Mouse (Mus musculus): ENCODE measurements at regions not wholly inside any gene's neighbourhood (a gene's known extent, or its start where the extent isn't known, plus 50 kb on each side); places are given as distances from the start of the nearest gene placed in this dataset.
"Not testable (repeated sequence)": the region's sequence is repeated elsewhere in the genome, so short reads cannot be mapped to it uniquely, and the experiment has no call there.

DNA sequence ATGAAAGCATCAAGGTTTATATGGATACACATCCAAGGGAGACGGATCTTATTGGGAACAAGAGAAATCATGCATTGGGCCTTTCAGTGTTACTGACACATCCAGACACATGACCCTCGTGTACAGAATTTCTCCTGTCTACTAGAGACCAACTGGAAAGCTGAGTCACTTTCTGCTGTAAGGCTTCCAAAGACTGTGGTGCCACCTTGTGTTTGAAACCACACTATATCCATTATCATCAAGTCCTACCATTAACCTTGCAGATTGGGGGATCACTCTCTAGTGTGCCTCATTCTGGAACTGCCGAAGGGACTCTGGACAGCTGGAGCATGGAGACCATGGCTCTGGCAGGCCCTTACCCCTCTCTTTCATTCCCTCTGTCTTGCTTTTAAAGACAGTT is 125.2 kb downstream of the Zxdb start:
- H3K36me3 ChIP-seq (ENCODE audit: control insufficient read depth, insufficient read depth, low read length); H3K4me2 ChIP-seq (replicated peaks; ENCODE audit: low read depth, low read length); H3K27ac ChIP-seq (ENCODE audit: low read depth, low read length); H3K4me3 ChIP-seq (ENCODE audit: low read depth, low read length); H3K9me3 ChIP-seq (ENCODE audit: control insufficient read depth, low read length); DNase-seq (ENCODE audit: low spot score); H3K4me1 ChIP-seq (replicated peaks; ENCODE audit: control insufficient read depth, insufficient read depth, low read length); H3K27me3 ChIP-seq (ENCODE audit: control insufficient read depth, insufficient read depth, low read length); ATAC-seq (ENCODE audit: low FRiP score); H3K9ac ChIP-seq (ENCODE audit: low read depth, low read length): not testable (repeated sequence)
- WGBS, result 100% methylated on average over 1 of the region's 3 CpGs

DNA sequence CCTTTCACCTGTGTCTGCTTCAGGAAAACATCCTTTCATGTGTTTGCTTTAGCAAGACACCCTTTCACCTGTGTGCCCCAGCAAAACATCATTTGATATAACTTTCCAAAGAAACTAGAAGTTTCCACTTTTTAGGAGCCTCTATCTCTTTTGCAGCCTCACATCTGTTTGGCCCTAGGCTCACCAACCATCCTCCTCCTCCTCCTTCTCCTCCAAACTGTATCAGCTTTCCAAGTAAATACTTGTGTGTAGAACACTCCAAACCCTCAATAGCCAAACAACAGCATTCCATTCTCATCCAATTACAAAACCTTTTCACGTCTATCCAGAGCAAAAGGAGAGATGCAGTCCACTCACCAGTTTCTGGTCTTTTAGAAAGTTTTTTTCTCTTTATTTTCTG is 133.1 kb downstream of the Zxdb start:
- Histone ChIP-seq H3K36me3 (ENCODE audit: control insufficient read depth, insufficient read depth, low read length) (no peaks in the 10 kb centered on the region), H3K27ac (ENCODE audit: low read depth, low read length) (no peak overlapping the region), H3K27me3 (ENCODE audit: control insufficient read depth, insufficient read depth, low read length) (no peaks in the 10 kb centered on the region), H3K9me3 (ENCODE audit: control insufficient read depth, low read length) (no peaks in the 10 kb centered on the region), H3K9ac (ENCODE audit: low read depth, low read length) (no peak overlapping the region), H3K4me3 (ENCODE audit: low read depth, low read length) (no peak overlapping the region), H3K4me2 (replicated peaks; ENCODE audit: low read depth, low read length) (no peak overlapping the region), H3K4me1 (replicated peaks; ENCODE audit: control insufficient read depth, insufficient read depth, low read length) (no peaks in the 10 kb centered on the region)
- ATAC-seq (ENCODE audit: low FRiP score), result no peak
- 68% methylated on average over 1 of the region's 1 CpGs for WGBS
- no peak for DNase-seq (ENCODE audit: low spot score)

DNA sequence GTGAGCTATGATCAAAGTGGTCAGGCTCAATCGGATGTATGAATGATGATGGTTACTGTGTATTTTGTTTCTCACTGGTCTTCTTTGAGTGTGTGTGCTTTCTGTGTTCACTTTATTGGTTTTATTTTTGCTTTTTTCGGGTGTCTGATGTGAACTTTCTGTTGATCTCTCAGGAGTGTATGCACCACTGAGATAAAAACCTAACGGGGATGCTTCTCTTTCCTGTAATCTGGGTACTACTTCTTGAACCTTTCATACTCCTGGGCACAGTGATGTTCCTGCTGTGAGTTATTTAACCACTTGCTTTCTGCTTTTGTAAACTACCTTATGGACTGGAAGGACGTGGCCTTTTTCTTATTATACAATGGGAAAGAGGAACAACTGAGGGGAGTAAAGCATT is 133.6 kb downstream of the Zxdb start:
- Histone ChIP-seq H3K4me2 (replicated peaks; ENCODE audit: low read depth, low read length) (no peak overlapping the region), H3K4me3 (ENCODE audit: low read depth, low read length) (no peak overlapping the region), H3K9ac (ENCODE audit: low read depth, low read length) (no peak overlapping the region), H3K9me3 (ENCODE audit: control insufficient read depth, low read length) (no peaks in the 10 kb centered on the region), H3K36me3 (ENCODE audit: control insufficient read depth, insufficient read depth, low read length) (no peaks in the 10 kb centered on the region), H3K27ac (ENCODE audit: low read depth, low read length) (no peak overlapping the region), H3K27me3 (ENCODE audit: control insufficient read depth, insufficient read depth, low read length) (no peaks in the 10 kb centered on the region), H3K4me1 (replicated peaks; ENCODE audit: control insufficient read depth, insufficient read depth, low read length) (no peaks in the 10 kb centered on the region)
- WGBS, result 75% methylated on average over 4 of the region's 4 CpGs
- ATAC-seq (ENCODE audit: low FRiP score) (no peak), DNase-seq (ENCODE audit: low spot score) (no peak)

DNA sequence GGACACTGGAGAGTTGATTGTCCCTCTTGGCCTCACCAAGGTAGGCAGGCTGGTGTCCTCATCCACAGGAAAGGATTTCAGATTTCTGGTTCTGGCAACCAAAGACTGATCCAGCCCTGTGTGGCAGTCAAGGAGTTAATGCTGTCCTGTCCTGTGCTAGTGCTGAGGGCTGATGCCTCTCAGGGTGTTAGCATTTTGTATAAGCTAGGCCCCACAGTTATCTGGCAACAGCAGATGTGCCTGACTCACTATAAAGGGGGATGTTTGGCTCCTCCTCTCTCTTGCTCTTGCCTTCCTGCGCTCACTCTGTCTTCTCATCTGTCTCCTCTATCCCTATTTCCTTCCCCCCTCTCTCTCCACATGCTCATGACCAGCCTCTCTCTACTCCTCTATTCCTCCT is 138.8 kb downstream of the Zxdb start:
- H3K4me2 ChIP-seq (replicated peaks; ENCODE audit: low read depth, low read length), result no peak overlapping the region
- 42% methylated on average over 1 of the region's 1 CpGs for WGBS
- ATAC-seq (ENCODE audit: low FRiP score), result no peak

DNA sequence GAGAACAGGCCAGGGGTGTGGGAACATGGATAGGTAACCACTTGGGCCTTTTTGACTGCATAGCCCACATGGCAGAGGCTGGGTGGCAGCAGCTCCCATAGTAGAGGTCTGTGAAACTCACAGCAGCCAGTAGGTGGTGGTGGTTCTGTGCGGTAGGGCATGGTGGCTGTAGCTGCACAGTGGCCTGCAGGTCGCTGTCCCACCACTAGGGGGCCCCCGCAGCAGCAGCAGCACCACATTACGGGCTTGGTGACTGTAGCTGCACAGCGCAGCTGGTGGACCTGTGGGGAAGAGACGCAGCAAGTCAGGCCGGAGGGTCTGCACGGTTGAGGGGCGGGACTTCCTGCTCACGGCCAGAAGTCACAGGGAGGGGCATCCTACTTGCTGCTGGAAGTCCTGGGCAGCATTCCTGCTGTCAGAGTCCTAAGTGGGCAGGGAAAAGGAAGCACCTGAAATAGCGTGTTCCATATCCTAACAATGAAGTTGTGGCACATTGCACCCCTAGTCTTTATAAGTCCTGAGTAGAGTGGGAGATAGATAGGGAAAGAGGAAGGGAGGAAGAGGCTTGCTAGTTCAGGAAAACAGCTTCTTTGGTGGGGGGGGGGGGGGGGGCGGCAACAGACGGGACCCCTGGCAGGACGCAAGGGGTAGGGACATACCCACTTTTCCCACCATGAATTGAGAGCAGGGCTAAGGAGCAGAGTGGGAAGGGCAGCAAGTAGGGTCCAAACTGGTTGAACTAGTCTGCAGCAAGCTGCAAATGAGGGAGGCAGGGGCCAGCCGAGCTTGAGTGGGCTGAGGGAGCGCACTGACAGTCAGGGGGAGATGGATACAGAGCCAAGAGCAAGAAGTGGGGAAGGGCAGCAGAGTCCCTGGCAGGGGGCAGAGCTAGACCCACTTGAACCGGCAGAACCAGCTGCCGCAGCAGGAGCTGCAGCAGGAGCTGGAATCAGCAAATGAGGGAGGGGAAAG is 141.4 kb downstream of the Zxdb start:
- WGBS, result 12% methylated on average over 11 of the region's 18 CpGs
- ATAC-seq (ENCODE audit: low FRiP score) (peak; percentile 99), DNase-seq (ENCODE audit: low spot score) (peak; percentile 90)
- peak overlapping the region; percentile 11; the same call in 1 of the 2 replicates for H3K9ac ChIP-seq (ENCODE audit: low read depth, low read length)
- H3K9me3 ChIP-seq (ENCODE audit: control insufficient read depth, low read length), result no peaks in the 10 kb centered on the region
- H3K4me2 ChIP-seq (replicated peaks; ENCODE audit: low read depth, low read length), result peak overlapping the region; percentile 50
- no peak overlapping the region for H3K27ac ChIP-seq (ENCODE audit: low read depth, low read length)
- no peaks in the 10 kb centered on the region for H3K27me3 ChIP-seq (ENCODE audit: control insufficient read depth, insufficient read depth, low read length)
- H3K4me1 ChIP-seq (replicated peaks; ENCODE audit: control insufficient read depth, insufficient read depth, low read length), result no peaks in the 10 kb centered on the region
- H3K36me3 ChIP-seq (ENCODE audit: control insufficient read depth, insufficient read depth, low read length), result no peaks in the 10 kb centered on the region
- peak overlapping the region; percentile 32 for H3K4me3 ChIP-seq (ENCODE audit: low read depth, low read length)

More for the DNA sequence above, 138.8 kb downstream of the Zxdb start:
- Histone ChIP-seq H3K27me3 (ENCODE audit: control insufficient read depth, insufficient read depth, low read length) (no peaks in the 10 kb centered on the region), H3K9me3 (ENCODE audit: control insufficient read depth, low read length) (no peaks in the 10 kb centered on the region), H3K4me3 (ENCODE audit: low read depth, low read length) (no peak overlapping the region), H3K36me3 (ENCODE audit: control insufficient read depth, insufficient read depth, low read length) (no peaks in the 10 kb centered on the region), H3K27ac (ENCODE audit: low read depth, low read length) (no peak overlapping the region), H3K4me1 (replicated peaks; ENCODE audit: control insufficient read depth, insufficient read depth, low read length) (no peaks in the 10 kb centered on the region), H3K9ac (ENCODE audit: low read depth, low read length) (no peak overlapping the region)
- no peak for DNase-seq (ENCODE audit: low spot score)

DNA sequence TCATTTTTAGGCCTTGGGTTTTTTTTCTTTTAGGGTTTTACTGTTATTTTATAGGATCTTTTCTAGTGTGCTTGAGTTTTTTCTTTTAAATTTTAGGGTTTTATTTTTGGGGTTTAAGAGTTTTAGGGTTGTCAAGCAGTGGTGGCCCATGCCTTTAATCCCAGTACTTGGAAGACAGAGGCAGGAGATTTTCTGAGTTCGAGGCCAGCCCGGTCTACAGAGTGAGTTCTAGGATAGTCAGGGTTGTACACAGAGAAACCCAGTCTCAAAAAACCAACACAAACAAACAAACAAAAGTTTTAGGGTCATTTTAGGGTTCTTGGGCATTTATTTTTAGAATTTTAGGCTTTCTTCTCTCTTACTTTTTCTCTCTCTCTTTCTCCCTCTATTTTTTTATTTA is 142.9 kb downstream of the Spin4 start:
- H3K27ac ChIP-seq (ENCODE audit: low read depth, low read length); DNase-seq (ENCODE audit: low spot score); H3K4me1 ChIP-seq (replicated peaks; ENCODE audit: control insufficient read depth, insufficient read depth, low read length); H3K4me3 ChIP-seq (ENCODE audit: low read depth, low read length); ATAC-seq (ENCODE audit: low FRiP score); H3K9ac ChIP-seq (ENCODE audit: low read depth, low read length); H3K4me2 ChIP-seq (replicated peaks; ENCODE audit: low read depth, low read length); H3K36me3 ChIP-seq (ENCODE audit: control insufficient read depth, insufficient read depth, low read length); H3K9me3 ChIP-seq (ENCODE audit: control insufficient read depth, low read length); H3K27me3 ChIP-seq (ENCODE audit: control insufficient read depth, insufficient read depth, low read length): not testable (repeated sequence)
- WGBS, result 93% methylated on average over 2 of the region's 2 CpGs

Measured in hindbrain, embryonic 11.5 days (tissue).